Mouse (Mus musculus): ENCODE data around the gene A530064D06Rik. TPM values are rescaled to one million over a fixed set of nuclear protein-coding genes. Genes with fewer than 3 reads are reported as not detected.
"Not testable (repeated sequence)": the region's sequence is repeated elsewhere in the genome, so short reads cannot be mapped to it uniquely, and the experiment has no call there.

The A530064D06Rik gene
- total RNA-seq (2021), result not detected

DNA sequence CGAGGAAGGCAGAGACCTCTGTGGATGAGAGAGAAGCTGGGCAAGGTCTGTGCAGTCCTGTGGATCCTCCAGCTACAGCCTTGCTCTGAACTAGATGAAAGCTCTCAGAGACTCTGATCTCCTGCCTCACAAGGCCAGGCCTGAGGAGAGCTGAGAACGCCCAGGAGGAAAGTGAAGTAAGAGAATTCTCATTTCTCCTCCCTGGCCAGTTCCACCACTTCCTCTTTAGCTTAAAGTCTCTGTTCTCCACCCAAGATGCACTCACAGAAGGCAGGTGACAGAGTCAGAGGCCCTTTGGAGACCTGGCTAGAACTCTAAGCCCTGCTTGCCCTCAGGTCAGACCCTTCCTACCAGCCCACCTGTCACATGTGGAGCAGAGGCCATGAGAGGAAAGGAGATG lies at the start of gene A530064D06Rik:
TSS of gene A530064D06Rik (minus strand) at position 173 of the 400 bp plus-strand sequence.
- DNase-seq (ENCODE audit: extremely low spot score in 1 of 2, low spot score in 1 of 2), result not testable (repeated sequence)

GRCm38 (mm10) chr17:48215429-48215828 lies 48.4 kb upstream of the A530064D06Rik start:
- DNase-seq (ENCODE audit: extremely low spot score in 1 of 2, low spot score in 1 of 2), result no peak

GRCm38 (mm10) chr17:48213511-48213910 lies 46.4 kb upstream of the A530064D06Rik start:
- DNase-seq (ENCODE audit: extremely low spot score in 1 of 2, low spot score in 1 of 2), result no peak

DNA sequence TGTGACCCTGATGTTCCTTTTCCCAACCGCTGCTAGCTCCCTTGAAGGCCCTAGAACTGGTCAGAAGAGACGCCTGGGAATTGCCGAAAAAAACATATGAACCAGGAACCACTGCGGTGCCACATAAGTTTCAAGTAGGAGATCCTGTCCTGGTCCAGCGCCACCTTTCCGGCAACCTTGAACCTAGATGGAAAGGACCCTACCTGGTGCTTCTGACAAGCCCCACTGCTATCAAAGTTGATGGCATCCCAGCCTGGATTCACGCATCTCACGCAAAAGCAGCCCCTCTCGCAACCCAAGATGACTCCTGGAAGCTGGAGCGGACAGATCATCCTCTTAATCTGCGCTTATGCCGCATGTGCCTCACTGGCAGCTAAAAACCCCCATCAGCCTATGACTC lies 45.5 kb upstream of the A530064D06Rik start:
- no peak for DNase-seq (ENCODE audit: extremely low spot score in 1 of 2, low spot score in 1 of 2)

GRCm38 (mm10) chr17:48203086-48203485 lies 36.0 kb upstream of the A530064D06Rik start:
- DNase-seq (ENCODE audit: extremely low spot score in 1 of 2, low spot score in 1 of 2), result no peak

GRCm38 (mm10) chr17:48192366-48192765 lies 25.3 kb upstream of the A530064D06Rik start:
- DNase-seq (ENCODE audit: extremely low spot score in 1 of 2, low spot score in 1 of 2), result no peak

DNA sequence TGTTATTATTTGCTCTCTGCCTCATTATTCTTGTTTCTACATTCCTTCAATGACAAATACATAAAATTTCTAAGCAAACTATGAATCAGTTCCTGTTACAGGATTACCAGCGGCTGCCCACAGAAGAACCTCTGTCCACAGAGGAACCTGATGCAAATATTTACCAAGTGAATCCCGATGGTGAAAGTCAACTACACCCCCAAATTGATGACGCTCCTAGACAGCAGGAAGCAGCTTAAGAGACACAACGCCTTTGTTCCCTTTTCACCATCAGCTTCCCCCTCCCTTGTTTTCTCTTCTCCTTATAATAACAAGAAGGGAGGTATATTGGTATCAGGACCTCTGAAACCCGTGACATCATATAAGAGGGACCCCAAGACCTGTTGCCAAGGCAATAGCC lies 18.2 kb upstream of the A530064D06Rik start:
- DNase-seq (ENCODE audit: extremely low spot score in 1 of 2, low spot score in 1 of 2), result no peak

GRCm38 (mm10) chr17:48157382-48158076 lies 9.5 kb downstream of the A530064D06Rik start:
- no peak for DNase-seq (ENCODE audit: extremely low spot score in 1 of 2, low spot score in 1 of 2)

DNA sequence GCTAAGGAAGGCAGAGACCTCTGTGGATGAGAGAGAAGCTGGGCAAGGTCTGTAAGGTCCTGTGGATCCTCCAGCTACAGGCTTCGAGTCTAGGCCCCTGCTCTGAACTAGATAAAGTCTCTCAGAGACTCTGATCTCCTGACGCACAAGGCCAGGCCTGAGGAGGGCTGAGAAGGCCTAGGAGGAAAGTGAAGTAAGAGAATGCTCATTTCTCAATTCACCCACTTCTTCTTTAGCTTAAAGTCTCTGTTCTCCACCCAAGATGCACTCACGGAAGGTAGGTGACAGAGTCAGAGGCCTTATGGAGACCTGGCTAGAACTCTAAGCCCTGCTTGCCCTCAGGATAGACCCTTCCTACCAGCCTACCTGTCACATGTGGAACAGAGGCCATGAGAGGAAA lies 21.0 kb downstream of the A530064D06Rik start, which contains the start of gene 9830107B12Rik:
TSS of gene 9830107B12Rik (minus strand) at position 149 of the 400 bp plus-strand sequence.
- no peak for DNase-seq (ENCODE audit: extremely low spot score in 1 of 2, low spot score in 1 of 2)

DNA sequence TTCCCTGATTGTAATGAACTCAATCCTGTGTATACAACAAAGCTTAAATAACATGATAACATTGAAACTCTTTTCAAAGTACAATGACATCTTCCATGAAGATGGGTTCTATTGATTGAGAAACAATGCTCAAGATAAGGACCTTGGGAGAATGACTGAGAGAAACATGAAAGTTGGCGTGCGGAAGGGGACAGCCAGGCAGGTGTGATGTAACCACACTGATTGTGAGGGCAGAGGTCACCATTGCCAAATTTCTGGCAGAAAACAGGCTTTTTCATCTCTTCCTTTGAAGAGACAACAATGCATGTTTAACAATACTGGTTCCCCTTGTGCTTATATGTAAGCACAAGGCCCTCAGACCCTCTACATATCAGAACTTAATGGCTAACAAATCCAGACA lies 34.3 kb downstream of the A530064D06Rik start:
- no peak for DNase-seq (ENCODE audit: extremely low spot score in 1 of 2, low spot score in 1 of 2)

DNA sequence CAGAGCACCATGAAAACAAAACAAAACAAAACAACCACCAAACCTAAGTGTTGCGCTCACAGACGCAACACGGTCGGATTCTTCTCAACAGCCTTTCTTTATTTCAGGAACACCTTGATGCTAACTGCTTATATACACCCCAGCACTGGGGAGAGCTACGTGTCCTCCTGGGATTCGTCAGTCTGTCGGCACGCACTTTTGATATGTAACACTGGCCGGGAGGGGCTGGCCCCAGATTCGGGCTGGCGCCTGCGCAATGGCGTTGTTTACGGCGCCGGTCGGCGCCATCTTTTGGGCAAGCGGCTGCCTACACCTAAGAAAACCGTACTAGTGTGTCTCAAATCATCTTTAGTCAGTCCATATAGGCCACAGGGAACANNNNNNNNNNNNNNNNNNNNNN lies 46.6 kb downstream of the A530064D06Rik start:
- no peak for DNase-seq (ENCODE audit: extremely low spot score in 1 of 2, low spot score in 1 of 2)

- peak; percentile 69 to 94 for DNase-seq (ENCODE audit: extremely low spot score in 1 of 2, low spot score in 1 of 2)
Observed at GRCm38 (mm10) chr17:48119656-48120055, 47.4 kb downstream of the A530064D06Rik start.

DNA sequence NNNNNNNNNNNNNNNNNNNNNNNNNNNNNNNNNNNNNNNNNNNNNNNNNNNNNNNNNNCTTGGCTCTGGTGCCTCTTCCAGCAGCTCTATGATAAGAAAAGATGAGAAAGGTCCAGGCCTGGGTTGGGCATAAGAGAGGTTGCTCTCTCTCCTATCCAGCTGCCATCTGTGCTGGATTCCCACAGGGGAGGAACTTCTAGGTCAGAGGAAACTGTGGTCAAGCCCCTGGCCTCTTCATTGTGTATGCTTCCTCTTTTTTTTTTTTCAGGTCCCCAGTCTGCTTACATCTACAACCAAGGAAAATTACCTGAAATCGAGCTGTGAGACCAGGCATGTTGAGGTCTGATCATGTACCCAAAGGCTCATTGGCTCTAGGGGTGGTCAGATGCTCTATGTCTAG lies 48.5 kb downstream of the A530064D06Rik start:
- DNase-seq (ENCODE audit: extremely low spot score in 1 of 2, low spot score in 1 of 2), result no peak

GRCm38 (mm10) chr17:48110547-48111287 lies 56.4 kb downstream of the A530064D06Rik start:
- peak in 1 of 2 experiments; percentile 43 for DNase-seq (ENCODE audit: extremely low spot score in 1 of 2, low spot score in 1 of 2)

DNA sequence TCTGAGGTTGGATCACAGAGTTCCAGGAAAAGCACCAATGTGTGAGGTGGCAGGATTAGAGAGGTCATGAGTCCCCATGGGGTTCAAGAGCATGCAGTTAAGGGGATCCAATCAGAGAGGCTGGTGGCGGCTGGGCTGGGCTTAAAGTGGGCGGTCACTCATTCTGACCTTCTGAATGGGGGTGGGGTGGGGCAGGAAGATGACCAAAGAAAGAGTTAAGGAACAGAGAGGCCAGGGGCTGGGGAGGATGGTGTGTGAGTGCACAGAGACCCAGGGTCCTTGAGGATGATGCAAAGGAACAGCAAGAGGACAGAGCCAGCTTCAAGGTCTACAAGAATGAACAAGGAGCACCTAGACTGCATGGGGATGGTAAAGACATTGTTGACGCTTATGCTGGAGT lies 58.6 kb downstream of the A530064D06Rik start:
- DNase-seq (ENCODE audit: extremely low spot score in 1 of 2, low spot score in 1 of 2), result no peak

- DNase-seq (ENCODE audit: extremely low spot score in 1 of 2, low spot score in 1 of 2), result no peak
Observed at GRCm38 (mm10) chr17:48107862-48108261, 59.2 kb downstream of the A530064D06Rik start.

GRCm38 (mm10) chr17:48107333-48107732 lies 59.7 kb downstream of the A530064D06Rik start:
- no peak for DNase-seq (ENCODE audit: extremely low spot score in 1 of 2, low spot score in 1 of 2)

- DNase-seq (ENCODE audit: extremely low spot score in 1 of 2, low spot score in 1 of 2), result peak; percentile 67 to 84
Observed at GRCm38 (mm10) chr17:48100441-48101417, 66.3 kb downstream of the A530064D06Rik start.

DNA sequence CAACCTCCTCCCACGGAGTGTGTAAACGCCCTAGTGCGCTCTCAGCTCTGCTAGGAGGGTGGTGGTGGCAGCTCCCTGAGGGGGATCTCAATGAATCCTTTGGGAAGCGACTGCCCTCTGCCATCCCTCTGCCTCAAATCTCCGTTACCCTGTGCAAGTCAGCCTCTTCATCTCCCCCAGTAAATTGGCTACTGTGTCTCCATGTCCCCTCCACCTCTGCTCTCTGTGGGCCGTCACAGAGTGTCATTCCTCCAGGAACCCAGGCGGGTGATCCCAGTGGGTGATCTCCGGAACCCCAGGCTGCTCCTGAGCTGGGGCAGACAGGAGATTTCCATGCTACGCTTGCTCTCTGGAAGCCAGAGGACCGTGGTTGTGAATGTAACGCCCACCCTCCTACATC lies 67.8 kb downstream of the A530064D06Rik start:
- no peak for DNase-seq (ENCODE audit: extremely low spot score in 1 of 2, low spot score in 1 of 2)

Data from layer of hippocampus, postnatal 25 days (tissue).